Mouse (Mus musculus) thymus, postnatal 14 days (tissue): ENCODE results near the gene Prb1.
"Not testable (repeated sequence)": the region's sequence is repeated elsewhere in the genome, so short reads cannot be mapped to it uniquely, and the experiment has no call there.

Source experiments
- DNase-seq: peaks from one replicate; pipeline ENCODE4 v3.0.0; 2021

The Prb1 gene

GRCm38 (mm10) chr6:132210421-132210820, at the start of gene Prb1:
TSS of gene Prb1 (minus strand) at chr6:132210521.
- DNase-seq = not testable (repeated sequence)
